Mouse (Mus musculus) urinary bladder, postnatal 25 days (tissue): ENCODE measurements at regions not wholly inside any gene's neighbourhood (a gene's known extent, or its start where the extent isn't known, plus 50 kb on each side); places are given as distances from the start of the nearest gene placed in this dataset.
"Not testable (repeated sequence)": the region's sequence is repeated elsewhere in the genome, so short reads cannot be mapped to it uniquely, and the experiment has no call there.

Experiments
- DNase-seq: peaks from one replicate; pipeline ENCODE4 v3.0.0; 2022; ENCODE audit warnings: low spot score

- DNase-seq = not testable (repeated sequence)
These were observed 256.5 kb upstream of the Olfr161 start for GRCm38 (mm10) chr16:3334355-3334754.

- DNase-seq = not testable (repeated sequence)
These were observed 247.5 kb upstream of the Olfr161 start for GRCm38 (mm10) chr16:3343372-3343771.

GRCm38 (mm10) chr16:3344725-3345380, 246.0 kb upstream of the Olfr161 start:
- not testable (repeated sequence) for DNase-seq

- DNase-seq = not testable (repeated sequence)
These were observed 241.5 kb upstream of the Olfr161 start for GRCm38 (mm10) chr16:3349382-3349781.

- DNase-seq = not testable (repeated sequence)
These were observed 240.8 kb upstream of the Olfr161 start for GRCm38 (mm10) chr16:3349850-3350547.

GRCm38 (mm10) chr16:3350668-3351507, 240.0 kb upstream of the Olfr161 start:
- DNase-seq = not testable (repeated sequence)

GRCm38 (mm10) chr16:3351508-3352046, 239.3 kb upstream of the Olfr161 start:
- peak; percentile 3 for DNase-seq
